Mouse (Mus musculus) cerebellum, adult 2 months (tissue): ENCODE results near the gene Loxl4.

Experiments
- CTCF ChIP-seq: fragments of 200-500 bp; IDR thresholded peaks from 2 replicates; pipeline ENCODE4 v1.5.1; 2011; ENCODE audit warnings: low read depth, mild to moderate bottlenecking, control low read depth, low read length, moderate library complexity, borderline replicate concordance; ENCODE audit not compliant: insufficient read depth
- POLR2A ChIP-seq: fragments of 200-500 bp; IDR thresholded peaks from 2 replicates; pipeline ENCODE4 v1.6.1; 2011; ENCODE audit warnings: low read length, control low read depth, borderline replicate concordance; ENCODE audit not compliant: insufficient read depth

DNA sequence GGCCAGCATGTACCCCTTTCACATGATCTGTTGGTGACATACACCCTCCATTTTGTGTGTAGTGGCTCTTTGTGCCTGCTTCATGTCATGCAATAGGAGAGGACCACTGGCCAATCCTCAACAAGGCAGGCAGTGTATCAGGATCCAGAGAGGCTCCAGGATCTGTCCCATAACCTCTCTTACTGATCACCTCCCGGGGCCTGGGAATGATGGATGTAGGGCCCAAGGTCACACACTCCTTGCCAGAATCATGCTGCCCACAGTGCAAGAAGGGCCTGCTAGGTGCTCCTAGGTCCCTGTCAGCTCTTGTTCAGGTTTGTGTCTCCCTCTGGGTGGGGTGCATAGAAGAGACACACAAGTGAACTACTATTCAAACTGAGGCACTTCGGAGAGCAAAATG, 44.7 kb upstream of the Loxl4 start:
- no peak for TF ChIP-seq POLR2A
- no peak for TF ChIP-seq CTCF
